Mouse (Mus musculus): ENCODE results near the gene Olfr652. TPM values are rescaled to one million over a fixed set of nuclear protein-coding genes. Genes with fewer than 3 reads are reported as not detected.

The Olfr652 gene
- polyA plus RNA-seq, 1 experiment from 2014 or later, result 0.11 TPM

- no peak overlapping the region for H3K9ac ChIP-seq (replicated peaks; ENCODE audit: low read depth, low read length)
- no peak overlapping the region for H3K4me3 ChIP-seq (ENCODE audit: low read depth, low read length)
- ATAC-seq (ENCODE audit: low read depth), result no peak
- H3K4me2 ChIP-seq (ENCODE audit: low read depth, low read length), result no peak overlapping the region
- no peaks in the 10 kb centered on the region for H3K36me3 ChIP-seq (ENCODE audit: control insufficient read depth, insufficient read depth, low read length)
- H3K27ac ChIP-seq (ENCODE audit: low read depth, low read length), result no peak overlapping the region
- WGBS, result 6% methylated on average over 3 of the region's 3 CpGs
- H3K27me3 ChIP-seq (ENCODE audit: control insufficient read depth, insufficient read depth, low read length), result no peaks in the 10 kb centered on the region
- no peaks in the 10 kb centered on the region for H3K9me3 ChIP-seq (ENCODE audit: control insufficient read depth, low read length)
- H3K4me1 ChIP-seq (ENCODE audit: control insufficient read depth, insufficient read depth, low read length), result no peaks in the 10 kb centered on the region
Observed at GRCm38 (mm10) chr7:104603173-104603572, 42.5 kb downstream of the Olfr652 start.

- Histone ChIP-seq H3K9me3 (ENCODE audit: control insufficient read depth, low read length) (no peaks in the 10 kb centered on the region), H3K9ac (replicated peaks; ENCODE audit: low read depth, low read length) (no peak overlapping the region), H3K4me2 (ENCODE audit: low read depth, low read length) (no peak overlapping the region), H3K27me3 (ENCODE audit: control insufficient read depth, insufficient read depth, low read length) (no peaks in the 10 kb centered on the region), H3K27ac (ENCODE audit: low read depth, low read length) (no peak overlapping the region), H3K4me1 (ENCODE audit: control insufficient read depth, insufficient read depth, low read length) (no peaks in the 10 kb centered on the region), H3K4me3 (ENCODE audit: low read depth, low read length) (no peak overlapping the region), H3K36me3 (ENCODE audit: control insufficient read depth, insufficient read depth, low read length) (no peaks in the 10 kb centered on the region)
- ATAC-seq (ENCODE audit: low read depth), result no peak
Observed at GRCm38 (mm10) chr7:104604727-104605126, 44.0 kb downstream of the Olfr652 start.

- no peak for ATAC-seq (ENCODE audit: low read depth)
- no peak within 1 kb of the TSS for H3K27ac ChIP-seq (ENCODE audit: low read depth, low read length)
- no peak within 1 kb of the TSS for H3K4me2 ChIP-seq (ENCODE audit: low read depth, low read length)
- no peaks in the 10 kb centered on the region for H3K36me3 ChIP-seq (ENCODE audit: control insufficient read depth, insufficient read depth, low read length)
- no peak within 1 kb of the TSS for H3K4me3 ChIP-seq (ENCODE audit: low read depth, low read length)
- 82% methylated on average over 4 of the region's 4 CpGs for WGBS
- no peak within 1 kb of the TSS for H3K9ac ChIP-seq (replicated peaks; ENCODE audit: low read depth, low read length)
- no peaks in the 10 kb centered on the region for H3K27me3 ChIP-seq (ENCODE audit: control insufficient read depth, insufficient read depth, low read length)
- no peaks in the 10 kb centered on the region for H3K9me3 ChIP-seq (ENCODE audit: control insufficient read depth, low read length)
- H3K4me1 ChIP-seq (ENCODE audit: control insufficient read depth, insufficient read depth, low read length), result no peaks in the 10 kb centered on the region
Observed at GRCm38 (mm10) chr7:104613655-104614054, 53.0 kb downstream of the Olfr652 start, which contains the start of gene Olfr656. Gene Olfr656, plus strand, starts transcription at chr7:104613955.

Other genes starting within 250 kb of the Olfr652 start
- 1.6 and 2.5 TPM in 2 replicates for gene Trim12a, start 245.4 kb upstream of the Olfr652 start, polyA plus RNA-seq (2014; fragmentation: Nextera tagmentation; extraction: Ambion mirVana)
- not detected in 2 replicates for gene Trim34b, start 231.4 kb upstream of the Olfr652 start, polyA plus RNA-seq (2014; fragmentation: Nextera tagmentation; extraction: Ambion mirVana)
- 0.66 and 0.88 TPM in 2 replicates for gene Trim12c, start 207.5 kb upstream of the Olfr652 start, polyA plus RNA-seq (2014; fragmentation: Nextera tagmentation; extraction: Ambion mirVana)
- gene Trim30b, start 191.0 kb upstream of the Olfr652 start, polyA plus RNA-seq (2014; fragmentation: Nextera tagmentation; extraction: Ambion mirVana), result not detected in 2 replicates
- gene Trim30c, start 160.1 kb upstream of the Olfr652 start, polyA plus RNA-seq (2014; fragmentation: Nextera tagmentation; extraction: Ambion mirVana), result 0.26 TPM in 1 of 2 replicates, not detected in the other
- gene Trim30a, start 95.7 kb upstream of the Olfr652 start, polyA plus RNA-seq (2014; fragmentation: Nextera tagmentation; extraction: Ambion mirVana), result 0.15 and 1.1 TPM in 2 replicates
- 0.21 and 0.24 TPM in 2 replicates for gene Trim30d, start 53.1 kb upstream of the Olfr652 start, polyA plus RNA-seq (2014; fragmentation: Nextera tagmentation; extraction: Ambion mirVana)
- gene Olfr651, start 10.8 kb upstream of the Olfr652 start, polyA plus RNA-seq (2014; fragmentation: Nextera tagmentation; extraction: Ambion mirVana), result 0.16 TPM in 1 of 2 replicates, not detected in the other
- gene Olfr653, start 16.4 kb downstream of the Olfr652 start, polyA plus RNA-seq (2014; fragmentation: Nextera tagmentation; extraction: Ambion mirVana), result not detected in 2 replicates
- gene Olfr654, start 26.1 kb downstream of the Olfr652 start, polyA plus RNA-seq (2014; fragmentation: Nextera tagmentation; extraction: Ambion mirVana), result not detected in 2 replicates
- gene Olfr655, start 40.9 kb downstream of the Olfr652 start, polyA plus RNA-seq (2014; fragmentation: Nextera tagmentation; extraction: Ambion mirVana), result 0.27 TPM in 1 of 2 replicates, not detected in the other
- not detected in 2 replicates for gene Olfr656, start 53.1 kb downstream of the Olfr652 start, polyA plus RNA-seq (2014; fragmentation: Nextera tagmentation; extraction: Ambion mirVana)
- gene Olfr657, start 63.9 kb downstream of the Olfr652 start, polyA plus RNA-seq (2014; fragmentation: Nextera tagmentation; extraction: Ambion mirVana), result not detected in 2 replicates
- gene Olfr658, start 86.4 kb downstream of the Olfr652 start, polyA plus RNA-seq (2014; fragmentation: Nextera tagmentation; extraction: Ambion mirVana), result 0.09 and 0.16 TPM in 2 replicates
- not detected in 2 replicates for gene Olfr659, start 105.9 kb downstream of the Olfr652 start, polyA plus RNA-seq (2014; fragmentation: Nextera tagmentation; extraction: Ambion mirVana)
- not detected in 2 replicates for gene Olfr661, start 125.6 kb downstream of the Olfr652 start, polyA plus RNA-seq (2014; fragmentation: Nextera tagmentation; extraction: Ambion mirVana)
- gene Usp17le, start 216.6 kb downstream of the Olfr652 start, polyA plus RNA-seq (2014; fragmentation: Nextera tagmentation; extraction: Ambion mirVana), result not detected in 2 replicates